Mouse (Mus musculus) left cerebral cortex, adult 18-20 months (tissue): Measurements from ENCODE around the gene Stx6. TPM values are rescaled to one million over a fixed set of nuclear protein-coding genes. Genes with fewer than 3 reads are reported as not detected.

ENCODE experiments used
- DNase-seq, 2 experiments: peaks; one replicate each; pipeline ENCODE4 v3.0.0; 2021 to 2022; ENCODE audit warnings: low spot score in 2 of 2, mixed read lengths in 1 of 2
- total RNA-seq, 2 experiments: library from RNA; stranded (reverse); gene quantifications; 2 replicates each; pipeline ENCODE4 v1.2.3; 2021

Gene Stx6
- total RNA-seq, 2 experiments from 2014 or later, result 116 to 119 TPM

DNA sequence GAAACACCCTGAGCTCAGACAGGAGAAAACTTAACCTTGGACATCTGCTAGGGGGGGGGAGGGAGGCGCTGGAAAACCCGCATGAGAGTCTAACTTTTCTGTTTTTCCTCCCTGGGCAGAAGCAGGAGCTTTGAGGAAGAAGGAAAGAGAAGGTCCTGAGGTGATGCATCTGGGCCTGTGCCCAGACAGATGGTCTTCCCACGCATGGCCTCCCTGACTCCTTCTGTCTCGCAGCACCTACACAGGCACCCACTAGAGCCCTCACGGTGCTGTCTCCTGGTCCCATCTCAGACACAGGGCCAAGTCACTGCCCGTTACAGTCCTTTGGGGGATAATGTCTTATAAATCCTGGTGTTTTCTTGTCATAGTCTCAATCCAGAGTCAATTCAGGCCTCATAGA, 74.3 kb downstream of the Stx6 start:
- DNase-seq, result no peak

DNA sequence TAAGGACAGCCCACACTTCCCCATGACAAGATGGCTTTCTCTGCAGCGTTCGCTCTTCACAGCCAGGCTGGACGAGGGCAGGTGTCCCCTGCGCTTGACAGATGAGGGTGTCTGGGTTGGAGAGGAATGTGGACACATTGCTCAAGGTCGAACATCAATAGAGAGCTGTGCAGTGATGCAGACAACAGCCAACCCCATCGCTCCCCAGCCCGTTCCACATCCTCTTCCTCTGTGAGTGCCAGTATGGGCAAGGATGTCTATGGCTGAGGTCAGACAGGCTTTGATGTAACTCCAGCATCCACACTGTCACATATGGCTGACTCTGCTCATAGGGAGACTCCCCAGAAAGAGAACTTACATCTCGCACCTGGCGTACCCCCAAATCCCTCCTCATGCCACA, 74.9 kb downstream of the Stx6 start:
- no peak for DNase-seq

- no peak for DNase-seq
Measured at GRCm38 (mm10) chr1:155233931-155234607, 75.6 kb downstream of the Stx6 start.

DNA sequence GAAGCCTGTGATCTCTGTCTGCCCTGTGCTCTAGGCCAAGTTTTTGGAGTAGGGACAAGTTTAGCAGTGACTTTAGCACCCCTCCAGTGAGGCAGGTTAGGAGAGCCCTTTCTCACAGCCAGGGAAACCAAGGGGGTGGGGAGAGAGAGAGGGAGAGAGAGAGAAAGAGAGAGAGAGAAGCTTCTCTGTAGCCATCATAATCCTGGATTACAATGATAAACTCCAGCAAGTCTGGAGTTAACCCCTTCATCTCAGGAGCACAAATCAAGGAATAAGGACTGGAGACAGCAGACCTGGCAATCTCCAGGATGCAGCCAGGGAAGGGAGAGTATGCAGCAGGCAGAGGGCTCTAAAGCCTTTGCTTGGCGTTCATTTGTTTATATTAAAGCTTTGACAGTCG, 77.1 kb downstream of the Stx6 start:
- no peak for DNase-seq

- no peak for DNase-seq
Measured at GRCm38 (mm10) chr1:155236306-155237024, 78.0 kb downstream of the Stx6 start.

DNA sequence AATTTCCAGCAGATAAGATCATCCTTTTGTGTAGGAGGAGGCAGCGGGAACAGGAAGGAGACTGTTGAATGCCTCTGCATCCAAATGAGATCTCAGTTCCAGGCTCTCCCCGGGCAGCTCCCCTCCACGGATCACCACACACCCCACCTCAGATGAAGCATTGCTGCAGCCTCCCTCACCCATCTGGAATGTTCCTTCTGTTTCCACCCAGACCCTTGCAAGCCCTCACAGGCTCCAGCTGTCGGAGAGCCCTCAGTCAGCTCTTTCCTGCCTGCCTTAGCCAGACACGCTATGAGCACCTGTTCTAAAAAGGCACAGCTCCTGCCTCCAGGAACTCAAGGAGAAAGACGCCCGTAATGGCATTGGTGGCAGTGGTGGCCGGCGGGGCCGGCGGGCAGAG, 78.9 kb downstream of the Stx6 start:
- DNase-seq, result peak in 1 of 2 experiments; percentile 64

GRCm38 (mm10) chr1:155238126-155238525, 79.6 kb downstream of the Stx6 start:
- DNase-seq, result no peak

- DNase-seq, result no peak
Measured at GRCm38 (mm10) chr1:155239169-155239568, 80.7 kb downstream of the Stx6 start.

DNA sequence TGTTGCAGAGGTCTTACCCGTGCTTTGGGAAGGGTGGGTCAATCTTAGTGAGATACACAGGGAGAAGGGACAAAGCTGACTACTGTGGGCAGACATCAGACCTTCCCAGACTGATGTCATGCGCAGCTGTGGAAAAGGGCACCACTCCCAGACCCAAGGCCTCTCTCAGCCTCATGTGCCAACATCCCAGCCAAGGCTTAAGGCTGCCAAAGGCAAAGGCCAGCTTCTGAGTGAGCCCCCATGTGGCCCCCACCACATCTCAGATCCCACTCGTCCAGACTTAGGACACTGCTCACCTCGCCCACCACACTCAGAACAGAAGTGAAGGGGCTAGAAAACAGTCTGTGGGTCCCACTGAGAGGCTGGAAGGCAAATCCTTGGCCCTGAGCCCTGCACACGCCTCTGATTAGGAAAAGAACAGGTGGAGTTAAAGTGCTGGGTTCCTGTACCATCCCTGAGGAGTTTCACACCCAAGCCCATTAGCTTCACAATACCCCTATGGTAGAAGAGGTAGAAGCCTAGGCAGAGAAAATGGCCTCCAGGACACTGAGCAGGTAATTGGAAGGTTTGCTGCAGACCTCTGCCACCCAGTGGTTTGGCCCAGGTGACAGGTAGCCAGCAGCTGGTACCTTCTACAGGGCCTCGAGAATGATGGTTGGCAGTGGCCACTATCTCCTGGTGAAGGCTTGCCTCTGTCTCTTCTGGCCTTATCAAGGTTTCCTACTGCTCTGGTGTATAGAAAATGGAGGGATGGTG, 81.6 kb downstream of the Stx6 start:
- DNase-seq, result no peak

DNA sequence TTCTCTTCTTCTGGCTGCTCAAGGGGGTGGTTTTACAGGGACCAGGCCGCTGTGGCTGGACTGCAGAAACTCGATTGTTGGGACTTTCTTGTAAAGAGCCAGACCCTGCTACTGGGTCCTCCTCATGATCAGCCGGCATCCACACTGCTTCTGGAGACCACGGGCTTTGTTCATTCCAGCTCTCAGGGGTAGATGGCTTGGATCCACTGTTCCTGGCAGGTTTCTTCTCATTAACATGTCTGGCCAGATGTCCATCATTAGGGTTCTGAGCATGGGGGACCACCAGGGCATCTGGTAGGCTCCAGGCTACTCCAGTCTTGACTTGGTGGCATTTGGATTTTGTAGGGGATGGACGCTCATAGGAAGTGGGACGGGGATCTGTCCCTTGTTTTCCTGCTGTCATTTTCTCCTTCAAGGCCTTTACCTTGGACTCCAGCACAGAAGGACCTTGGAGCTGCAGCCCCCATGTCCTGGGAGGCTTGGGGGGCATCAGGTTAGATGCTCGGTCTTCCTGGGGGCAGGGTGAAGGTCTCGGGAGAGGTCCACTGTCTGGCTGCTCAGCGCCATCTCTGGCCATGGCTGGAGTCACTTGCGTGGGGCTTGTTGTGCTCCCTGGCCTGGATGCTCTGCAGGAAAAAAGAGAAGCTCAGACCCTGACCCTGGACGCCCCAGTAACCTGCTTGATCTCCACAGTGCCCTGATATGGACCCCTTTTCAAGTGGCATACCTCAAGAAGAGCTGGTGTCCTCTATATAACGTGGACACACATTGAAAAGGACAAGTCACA, 83.4 kb downstream of the Stx6 start:
- DNase-seq, result no peak

- no peak for DNase-seq
Measured at GRCm38 (mm10) chr1:155242488-155242745, 83.9 kb downstream of the Stx6 start.

DNA sequence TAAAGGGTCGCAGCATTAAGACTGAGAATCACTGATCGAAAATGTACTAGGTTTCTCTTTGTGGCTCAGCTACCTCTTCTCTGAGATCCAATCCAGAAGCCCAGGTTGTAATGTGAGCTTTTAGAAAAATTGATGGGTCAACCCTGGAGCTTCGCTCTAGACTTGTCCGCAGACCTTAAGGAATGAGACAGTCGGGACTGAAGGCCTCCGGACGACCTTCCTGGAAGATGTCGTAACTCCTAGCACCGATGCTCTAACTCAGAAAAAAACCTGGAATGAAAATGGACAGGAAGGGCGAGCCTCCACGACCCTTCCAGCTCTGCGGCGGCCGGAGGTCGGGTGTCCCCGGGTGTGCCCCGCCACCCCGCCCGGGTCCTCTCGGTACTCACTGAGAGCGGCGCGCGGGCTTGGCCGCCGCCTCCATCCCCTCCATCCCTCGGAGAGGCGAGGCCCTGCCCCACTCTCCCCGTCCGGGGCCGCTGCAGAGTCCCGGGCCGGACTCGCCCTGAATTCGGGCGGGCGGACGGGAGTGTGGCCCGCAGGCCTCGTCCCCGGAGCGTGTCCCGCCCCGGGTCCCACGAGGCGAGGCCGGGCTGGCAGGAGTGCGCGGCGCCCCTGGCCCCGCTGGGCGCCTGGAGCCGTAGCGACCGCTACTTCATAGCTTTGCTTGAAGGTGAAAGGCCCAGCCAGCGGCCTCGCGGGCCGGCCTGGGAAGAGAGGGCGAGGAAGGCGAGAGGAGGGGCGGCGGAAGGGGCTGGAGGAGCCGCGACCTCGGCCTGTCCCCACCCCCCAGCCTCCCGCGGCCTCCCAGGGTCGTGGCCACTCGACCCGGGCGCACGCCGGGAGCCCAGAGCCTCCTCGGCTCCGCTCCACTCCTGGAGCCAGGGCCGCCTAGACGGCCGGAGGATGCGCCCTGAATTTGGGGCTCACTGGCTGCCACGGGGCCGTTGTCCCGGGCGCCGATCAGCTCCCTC, 85.6 kb downstream of the Stx6 start, which contains the start of gene BC034090:
TSS of gene BC034090 (minus strand) at position 648 of the 974 bp plus-strand sequence.
- no peak for DNase-seq

DNA sequence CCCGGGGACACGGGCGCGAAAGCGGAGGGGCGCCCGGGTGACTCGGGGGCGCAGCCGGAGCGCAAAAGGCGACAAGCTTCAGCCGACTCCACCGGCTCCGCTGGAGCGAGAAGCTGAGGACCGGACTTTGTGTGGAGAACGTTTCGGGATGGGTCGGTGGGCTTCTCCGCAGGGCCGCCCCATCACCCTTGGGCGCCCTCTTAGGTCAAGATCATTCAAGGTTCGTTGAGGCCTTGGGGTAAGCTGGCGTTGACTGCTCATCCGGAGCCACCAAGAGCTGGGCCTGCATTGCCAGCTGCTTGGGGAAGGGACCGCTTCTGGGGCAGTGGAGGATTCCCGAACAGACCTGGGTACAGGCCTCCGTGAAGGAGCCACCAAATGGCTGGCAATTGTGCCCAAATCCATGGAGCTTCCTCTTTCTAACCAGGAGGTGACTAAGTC, 86.3 kb downstream of the Stx6 start:
- no peak for DNase-seq

- no peak for DNase-seq
Measured at GRCm38 (mm10) chr1:155245516-155245915, 87.0 kb downstream of the Stx6 start.

DNA sequence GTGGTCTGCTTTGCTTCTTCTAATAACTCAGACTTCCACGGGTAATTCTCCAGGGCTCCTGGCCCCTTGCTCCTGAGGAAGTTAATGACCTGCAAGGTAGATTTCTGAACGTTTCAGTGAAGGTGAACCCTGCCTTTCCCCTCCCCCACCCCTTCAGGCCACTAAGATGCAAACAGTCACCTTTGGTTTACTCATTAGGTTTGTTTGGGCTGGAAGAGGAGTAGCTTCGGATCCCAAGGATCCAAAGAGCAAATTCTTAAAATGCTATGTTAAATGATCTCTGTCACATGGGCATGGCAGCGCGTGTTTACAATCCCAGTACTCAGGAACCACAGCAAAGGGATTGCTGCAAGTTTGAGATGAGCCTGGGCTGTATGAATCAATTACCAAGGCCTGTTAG, 88.9 kb downstream of the Stx6 start:
- no peak for DNase-seq

- no peak for DNase-seq
Measured at GRCm38 (mm10) chr1:155248041-155248440, 89.5 kb downstream of the Stx6 start.

DNA sequence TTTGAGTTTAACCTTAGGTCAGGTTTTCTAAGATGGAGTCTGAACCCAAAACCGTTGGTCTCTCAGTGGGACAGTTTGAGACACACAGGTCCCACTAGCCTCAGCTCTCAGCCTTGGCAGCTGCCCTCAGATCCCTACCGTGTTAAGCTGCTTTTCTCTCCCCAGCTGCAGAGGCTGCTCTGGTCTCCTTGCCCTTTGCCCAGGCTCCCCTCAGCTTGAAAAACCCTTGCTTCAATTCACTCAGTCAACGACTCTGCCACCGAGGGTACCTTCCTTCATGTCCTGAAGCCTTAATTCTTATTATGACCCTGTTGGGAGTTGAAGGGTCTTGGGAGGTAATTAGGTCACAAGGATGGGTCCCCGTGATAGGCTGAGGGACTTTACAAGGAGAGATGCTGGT, 91.4 kb downstream of the Stx6 start:
- no peak for DNase-seq

DNA sequence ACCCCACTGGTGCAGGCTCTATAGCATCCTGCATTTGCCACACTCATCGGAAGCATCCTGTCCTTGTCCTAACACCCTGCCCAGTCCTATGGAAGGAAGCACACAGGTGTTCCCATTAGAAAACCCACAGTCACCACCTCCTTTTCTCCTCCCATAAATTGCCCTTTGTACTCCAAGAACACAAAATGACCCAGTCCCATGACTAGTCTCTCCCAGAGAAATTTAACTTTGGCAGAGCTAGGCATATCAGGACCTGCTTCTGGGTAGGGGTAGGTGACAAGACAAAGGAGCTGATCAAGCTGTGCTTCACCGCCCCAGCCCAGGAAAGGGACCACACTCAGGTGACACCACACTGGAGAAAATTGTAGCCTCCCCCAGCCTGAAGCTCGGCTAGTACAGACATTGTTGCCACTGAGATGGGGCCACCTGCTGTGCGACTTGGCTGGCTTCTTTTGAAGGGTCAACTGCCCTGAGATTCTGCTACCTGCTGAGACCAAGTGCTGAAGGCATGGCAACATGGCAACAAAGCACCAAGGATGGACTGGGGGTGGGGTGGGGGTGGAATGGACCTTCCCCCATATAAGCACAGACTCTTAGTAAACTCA, 92.1 kb downstream of the Stx6 start:
- DNase-seq, result no peak

GRCm38 (mm10) chr1:155251596-155251995, 93.1 kb downstream of the Stx6 start:
- DNase-seq, result no peak

GRCm38 (mm10) chr1:155252631-155253121, 94.2 kb downstream of the Stx6 start:
- no peak for DNase-seq
